Mouse (Mus musculus) heart, postnatal 4 days (tissue): ENCODE data around the gene Ctcf. TPM values are rescaled to one million over a fixed set of nuclear protein-coding genes. Genes with fewer than 3 reads are reported as not detected.
A peak's percentile ranks its signal among the peaks of the same experiment; 100 is the strongest.

Source experiments
- DNase-seq: peaks from one replicate; pipeline ENCODE4 v3.0.0; 2021
- total RNA-seq, 2 experiments: library from RNA; stranded (reverse); gene quantifications; 2 replicates each; pipeline ENCODE4 v1.2.3; 2021

Gene Ctcf
- total RNA-seq, 2 experiments from 2014 or later, result 59.1 to 63.2 TPM

GRCm38 (mm10) chr8:105700966-105701824 lies 64.8 kb downstream of the Ctcf start, which contains the start of the genes Acd and Pard6a:
Gene Acd (minus strand): TSS chr8:105701102.
Gene Pard6a (plus strand): TSS chr8:105701148.
- DNase-seq, result peak; percentile 98

GRCm38 (mm10) chr8:105702001-105702401 lies 65.6 kb downstream of the Ctcf start:
- no peak for DNase-seq

- no peak for DNase-seq
Observed at GRCm38 (mm10) chr8:105702731-105703415, 66.5 kb downstream of the Ctcf start.

- no peak for DNase-seq
Observed at GRCm38 (mm10) chr8:105704146-105704812, 67.9 kb downstream of the Ctcf start.

- DNase-seq, result no peak
Observed at GRCm38 (mm10) chr8:105704955-105705354, 68.6 kb downstream of the Ctcf start.

GRCm38 (mm10) chr8:105706426-105706825 lies 70.1 kb downstream of the Ctcf start:
- DNase-seq, result no peak

- DNase-seq, result peak; percentile 84
Observed at GRCm38 (mm10) chr8:105707498-105708403, 71.4 kb downstream of the Ctcf start, which contains the start of the genes 4933405L10Rik and Enkd1. Gene 4933405L10Rik (plus strand): TSS chr8:105707655. Gene Enkd1 (minus strand): TSS chr8:105708210.

- no peak for DNase-seq
Observed at GRCm38 (mm10) chr8:105708675-105709074, 72.3 kb downstream of the Ctcf start.

GRCm38 (mm10) chr8:105709317-105709716 lies 72.9 kb downstream of the Ctcf start:
- no peak for DNase-seq

- DNase-seq, result no peak
Observed at GRCm38 (mm10) chr8:105712286-105712685, 75.9 kb downstream of the Ctcf start.

- peak; percentile 93 for DNase-seq
Observed at GRCm38 (mm10) chr8:105714139-105714538, 77.8 kb downstream of the Ctcf start.

GRCm38 (mm10) chr8:105715042-105715441 lies 78.7 kb downstream of the Ctcf start:
- no peak for DNase-seq

- no peak for DNase-seq
Observed at GRCm38 (mm10) chr8:105716302-105716945, 80.1 kb downstream of the Ctcf start.

- DNase-seq, result no peak
Observed at GRCm38 (mm10) chr8:105719637-105720036, 83.3 kb downstream of the Ctcf start.

- no peak for DNase-seq
Observed at GRCm38 (mm10) chr8:105722861-105723260, 86.5 kb downstream of the Ctcf start.

- no peak for DNase-seq
Observed at GRCm38 (mm10) chr8:105725726-105726125, 89.4 kb downstream of the Ctcf start.

GRCm38 (mm10) chr8:105727397-105728124 lies 91.2 kb downstream of the Ctcf start:
- DNase-seq, result peak; percentile 57

- no peak for DNase-seq
Observed at GRCm38 (mm10) chr8:105732186-105732585, 95.8 kb downstream of the Ctcf start.
